Mouse (Mus musculus): ENCODE measurements around the gene Fgf9.

Gene Fgf9

GRCm38 (mm10) chr14:58091321-58091720 is 21.0 kb downstream of the Fgf9 start:
- peak; percentile 36 for DNase-seq

GRCm38 (mm10) chr14:58099599-58099998 is 29.3 kb downstream of the Fgf9 start:
- no peak for DNase-seq

GRCm38 (mm10) chr14:58101298-58101697 is 31.0 kb downstream of the Fgf9 start:
- DNase-seq = no peak

- no peak for DNase-seq
Observed at GRCm38 (mm10) chr14:58104266-58104665, 33.9 kb downstream of the Fgf9 start.

- DNase-seq = no peak
Observed at GRCm38 (mm10) chr14:58105596-58105995, 35.2 kb downstream of the Fgf9 start.

- no peak for DNase-seq
Observed at GRCm38 (mm10) chr14:58109601-58110000, 39.3 kb downstream of the Fgf9 start.

- DNase-seq = no peak
Observed at GRCm38 (mm10) chr14:58111562-58111961, 41.2 kb downstream of the Fgf9 start.

GRCm38 (mm10) chr14:58112341-58112740 is 42.0 kb downstream of the Fgf9 start:
- DNase-seq = peak; percentile 12

GRCm38 (mm10) chr14:58113180-58113579 is 42.8 kb downstream of the Fgf9 start:
- peak; percentile 47 for DNase-seq

- DNase-seq = no peak
Observed at GRCm38 (mm10) chr14:58114146-58114545, 43.8 kb downstream of the Fgf9 start.

- no peak for DNase-seq
Observed at GRCm38 (mm10) chr14:58124625-58125024, 54.3 kb downstream of the Fgf9 start.

GRCm38 (mm10) chr14:58126508-58126907 is 56.2 kb downstream of the Fgf9 start:
- no peak for DNase-seq

- peak; percentile 4 for DNase-seq
Observed at GRCm38 (mm10) chr14:58139506-58140055, 69.2 kb downstream of the Fgf9 start.

GRCm38 (mm10) chr14:58149637-58150470 is 79.5 kb downstream of the Fgf9 start:
- DNase-seq = peak; percentile 64

GRCm38 (mm10) chr14:58150471-58150855 is 80.1 kb downstream of the Fgf9 start:
- DNase-seq = no peak

- DNase-seq = no peak
Observed at GRCm38 (mm10) chr14:58152110-58152509, 81.8 kb downstream of the Fgf9 start.

GRCm38 (mm10) chr14:58153470-58154416 is 83.4 kb downstream of the Fgf9 start:
- DNase-seq = peak; percentile 19

- no peak for DNase-seq
Observed at GRCm38 (mm10) chr14:58160624-58161023, 90.3 kb downstream of the Fgf9 start.

Data from kidney, postnatal 14 days (tissue).